In genomic region chr2:159053534-159053933, GRCm38 (mm10) we compare ENCODE assay signal across 8 mouse cellular contexts.
DNase-seq lines count a peak whose midpoint lies in the region; ATAC-seq and TF ChIP-seq lines count a peak whose summit lies in the region.

No protein-coding gene starts in this region.

- DNase-seq in intestine, embryonic 14.5 days (ENCODE audit: low spot score): no peak
- peak; percentile 58 for DNase-seq in kidney, adult 2 months
- no peak for DNase-seq in hindbrain, embryonic 14.5 days (ENCODE audit: low spot score)

- H3K9me3 ChIP-seq in intestine, embryonic 14.5 days (ENCODE audit: control insufficient read depth, low read length): no peaks in the 10 kb centered on the region
- H3K9me3 ChIP-seq in intestine, postnatal 0 days (ENCODE audit: control insufficient read depth): no peaks in the 10 kb centered on the region
- no peaks in the 10 kb centered on the region for H3K9me3 ChIP-seq in lung, embryonic 16.5 days (ENCODE audit: control insufficient read depth, low read length)
- no peaks in the 10 kb centered on the region for H3K9me3 ChIP-seq in hindbrain, embryonic 14.5 days (ENCODE audit: control insufficient read depth, low read length)

- TF ChIP-seq POLR2A in kidney, adult 2 months (IDR thresholded peaks at IDR 0.05; ENCODE audit: low read depth, low read length): no peak

- H3K4me2 ChIP-seq in intestine, embryonic 14.5 days (ENCODE audit: low read length): no peak overlapping the region
- no peak overlapping the region for H3K4me2 ChIP-seq in intestine, postnatal 0 days (replicated peaks; ENCODE audit: low read depth)
- no peak overlapping the region for H3K4me2 ChIP-seq in lung, embryonic 16.5 days (ENCODE audit: low read depth, low read length)
- H3K4me2 ChIP-seq in hindbrain, embryonic 14.5 days (replicated peaks): no peak overlapping the region

- ATAC-seq in intestine, embryonic 14.5 days (replicated peaks; ENCODE audit: low FRiP score, low TSS enrichment, low read depth): 0 out of 2 replicates have a peak, but pooled peaks have one; percentile 17
- no peak for ATAC-seq in intestine, postnatal 0 days
- ATAC-seq in granulocyte monocyte progenitor cell, adult 5-6 weeks (replicated peaks; ENCODE audit: poor library complexity, severe bottlenecking): peak; percentile 23; the same call in 1 of the 2 replicates
- peak; percentile 88 for ATAC-seq in lung, embryonic 16.5 days (ENCODE audit: low read depth)
- no peak for ATAC-seq in monocyte, adult 5-6 weeks (replicated peaks; ENCODE audit: insufficient number of reproducible peaks, low FRiP score, low TSS enrichment, poor library complexity, severe bottlenecking)
- ATAC-seq in hindbrain, embryonic 14.5 days (ENCODE audit: low FRiP score): no peak
- ATAC-seq in erythroblast, adult 5-6 weeks (replicated peaks; ENCODE audit: low FRiP score, poor library complexity, severe bottlenecking): no peak

- no peaks in the 10 kb centered on the region for H3K36me3 ChIP-seq in intestine, embryonic 14.5 days (ENCODE audit: control insufficient read depth, insufficient read depth, low read length)
- H3K36me3 ChIP-seq in intestine, postnatal 0 days (ENCODE audit: control insufficient read depth, insufficient read depth): no peaks in the 10 kb centered on the region
- no peaks in the 10 kb centered on the region for H3K36me3 ChIP-seq in kidney, adult 2 months (ENCODE audit: control insufficient read depth, insufficient read depth, low read length)
- no peaks in the 10 kb centered on the region for H3K36me3 ChIP-seq in lung, embryonic 16.5 days (ENCODE audit: control insufficient read depth, insufficient read depth, low read length)
- no peaks in the 10 kb centered on the region for H3K36me3 ChIP-seq in hindbrain, embryonic 14.5 days (replicated peaks; ENCODE audit: control insufficient read depth, insufficient read depth)

- no peak overlapping the region for H3K4me3 ChIP-seq in intestine, embryonic 14.5 days (ENCODE audit: low read depth, low read length)
- H3K4me3 ChIP-seq in intestine, postnatal 0 days (ENCODE audit: low read depth, low read length): no peak overlapping the region
- no peak overlapping the region for H3K4me3 ChIP-seq in kidney, adult 2 months (ENCODE audit: insufficient read depth, low read depth, low read length)
- no peak overlapping the region for H3K4me3 ChIP-seq in lung, embryonic 16.5 days (ENCODE audit: low read length)
- H3K4me3 ChIP-seq in hindbrain, embryonic 14.5 days (replicated peaks; ENCODE audit: low read length): no peak overlapping the region

- H3K9ac ChIP-seq in intestine, embryonic 14.5 days (ENCODE audit: low read length): no peak overlapping the region
- no peak overlapping the region for H3K9ac ChIP-seq in intestine, postnatal 0 days (ENCODE audit: low read depth, low read length)
- no peak overlapping the region for H3K9ac ChIP-seq in lung, embryonic 16.5 days (ENCODE audit: low read length)
- no peak overlapping the region for H3K9ac ChIP-seq in hindbrain, embryonic 14.5 days

- WGBS in intestine, embryonic 14.5 days: 58% methylated on average over 10 of the region's 10 CpGs
- 58% methylated on average over 10 of the region's 10 CpGs for WGBS in intestine, postnatal 0 days
- WGBS in kidney, adult 2 months: 48% methylated on average over 10 of the region's 10 CpGs
- 44% methylated on average over 10 of the region's 10 CpGs for WGBS in lung, embryonic 16.5 days
- WGBS in hindbrain, embryonic 14.5 days: 66% methylated on average over 10 of the region's 10 CpGs

- H3K4me1 ChIP-seq in intestine, embryonic 14.5 days (replicated peaks; ENCODE audit: control insufficient read depth, insufficient read depth, low read length): no peaks in the 10 kb centered on the region
- no peaks in the 10 kb centered on the region for H3K4me1 ChIP-seq in intestine, postnatal 0 days (replicated peaks; ENCODE audit: control insufficient read depth, insufficient read depth, low read length)
- H3K4me1 ChIP-seq in kidney, adult 2 months (ENCODE audit: control insufficient read depth, insufficient read depth, low read length): no peaks in the 10 kb centered on the region
- H3K4me1 ChIP-seq in lung, embryonic 16.5 days (replicated peaks; ENCODE audit: control insufficient read depth, insufficient read depth, low read length): no peaks in the 10 kb centered on the region; the same call in 1 of the 2 replicates
- H3K4me1 ChIP-seq in hindbrain, embryonic 14.5 days (replicated peaks; ENCODE audit: control insufficient read depth, insufficient read depth, low read length): 0 out of 2 replicates have a peak, but pooled peaks cover 2% of the 10 kb centered on the region

- TF ChIP-seq CTCF in intestine, postnatal 0 days (IDR thresholded peaks at IDR 0.05; ENCODE audit: low read depth): no peak
- TF ChIP-seq CTCF in kidney, adult 2 months (conservative IDR thresholded peaks at IDR 0.05; ENCODE audit: insufficient read depth, insufficient read length, low read depth, low read length): no peak

- 0 out of 2 replicates have a peak, but pooled peaks cover 3% of the 10 kb centered on the region for H3K27me3 ChIP-seq in intestine, embryonic 14.5 days (replicated peaks; ENCODE audit: control insufficient read depth, insufficient read depth, low read length)
- H3K27me3 ChIP-seq in intestine, postnatal 0 days (replicated peaks; ENCODE audit: control insufficient read depth, insufficient read depth, low read length): no peaks in the 10 kb centered on the region
- no peaks in the 10 kb centered on the region for H3K27me3 ChIP-seq in kidney, adult 2 months (replicated peaks; ENCODE audit: control insufficient read depth, insufficient read depth, low read length)
- H3K27me3 ChIP-seq in lung, embryonic 16.5 days (ENCODE audit: control insufficient read depth, insufficient read depth, low read depth, low read length): no peaks in the 10 kb centered on the region
- peaks cover 30% of the 10 kb centered on the region for H3K27me3 ChIP-seq in hindbrain, embryonic 14.5 days (ENCODE audit: control insufficient read depth, insufficient read depth, low read length)

- H3K27ac ChIP-seq in intestine, embryonic 14.5 days (ENCODE audit: low read depth): no peak overlapping the region
- H3K27ac ChIP-seq in intestine, postnatal 0 days (ENCODE audit: low read depth, low read length): no peak overlapping the region
- H3K27ac ChIP-seq in kidney, adult 2 months (ENCODE audit: insufficient read depth, low read depth, low read length): no peak overlapping the region
- H3K27ac ChIP-seq in lung, embryonic 16.5 days (ENCODE audit: low read length): no peak overlapping the region
- no peak overlapping the region for H3K27ac ChIP-seq in hindbrain, embryonic 14.5 days

Comparison
In these comparisons a context has a peak if more than half of its experiments do, and no peak if none do; other contexts are left out.
1. ATAC-seq: peak in intestine, embryonic 14.5 days (single experiment), granulocyte monocyte progenitor cell, adult 5-6 weeks (single experiment) and lung, embryonic 16.5 days (single experiment); none in intestine, postnatal 0 days (single experiment), monocyte, adult 5-6 weeks (single experiment), hindbrain, embryonic 14.5 days (single experiment) and erythroblast, adult 5-6 weeks (single experiment).